26 mouse cellular contexts compared by ENCODE assay signal in genomic region chr7:5087886-5088285, GRCm38 (mm10). TPM values are rescaled to one million over a fixed set of nuclear protein-coding genes. Genes with fewer than 3 reads are reported as not detected.
A peak's percentile ranks its signal among the peaks of the same experiment; 100 is the strongest.
DNase-seq lines count a peak whose midpoint lies in the region; ATAC-seq and TF ChIP-seq lines count a peak whose summit lies in the region.
"Had no signal": no experiment of that assay in that cellular context is flagged by ENCODE, and none has a peak within 500 bp of the region (broad histone marks: within the 10 kb centered on the region; RNA-seq: fewer than 3 reads in every experiment).

No protein-coding gene starts in this region.

- H3K9ac ChIP-seq in kidney, embryonic 16.5 days (replicated peaks; ENCODE audit: low read length), result no peak overlapping the region
- H3K9ac ChIP-seq in forebrain, postnatal 0 days, result no peak overlapping the region
- H3K9ac ChIP-seq: liver, embryonic 12.5 days; lung, embryonic 14.5 days had no signal

- ATAC-seq in kidney, embryonic 16.5 days (ENCODE audit: low FRiP score, low TSS enrichment), result no peak
- no peak for ATAC-seq in forebrain, postnatal 0 days
- ATAC-seq: hindbrain, embryonic 16.5 days; liver, embryonic 12.5 days; midbrain, embryonic 16.5 days; Patski had no signal

- H3K27ac ChIP-seq in kidney, embryonic 16.5 days (ENCODE audit: low read length), result no peak overlapping the region
- H3K27ac ChIP-seq in forebrain, postnatal 0 days (ENCODE audit: low read depth, low read length), result no peak overlapping the region
- H3K27ac ChIP-seq: gastrocnemius, adult 2 months; liver, embryonic 12.5 days had no signal

- no peak for TF ChIP-seq CTCF in forebrain, postnatal 0 days (IDR thresholded peaks at IDR 0.05; ENCODE audit: low read depth)

- peak; percentile 4 for DNase-seq in cerebellum, adult 9-10 months
- no peak for DNase-seq in cerebellum, adult 8-10 months
- peak; percentile 59 to 70 for DNase-seq in kidney, adult 8-10 months
- DNase-seq in Muller cell, postnatal 12 days (ENCODE audit: inconsistent ontology term), result peak; percentile 18
- DNase-seq in large intestine, adult 2 months (ENCODE audit: low read depth, low spot score), result peak; percentile 87
- no peak for DNase-seq in forebrain, postnatal 0 days
- no peak for DNase-seq in spleen, postnatal 10 days (ENCODE audit: low spot score in 2 of 2)
- DNase-seq: adrenal gland, postnatal 10 days; cerebellum, postnatal 25 days; embryo, embryonic 11 days; gastrocnemius, adult 2 months; heart, postnatal 36 days; layer of hippocampus, postnatal 36 days; lung, embryonic 14.5 days; lung, postnatal 4 days; retina, postnatal 1 day; thymus, postnatal 14 days had no signal

- no peaks in the 10 kb centered on the region for H3K27me3 ChIP-seq in kidney, embryonic 16.5 days (ENCODE audit: insufficient read depth, low read length)
- H3K27me3 ChIP-seq in forebrain, postnatal 0 days (ENCODE audit: insufficient read depth, low read length), result no peaks in the 10 kb centered on the region
- H3K27me3 ChIP-seq: liver, embryonic 12.5 days; Patski had no signal

- no peaks in the 10 kb centered on the region for H3K9me3 ChIP-seq in kidney, embryonic 16.5 days (ENCODE audit: low read length)
- H3K9me3 ChIP-seq in forebrain, postnatal 0 days (ENCODE audit: low read length), result no peaks in the 10 kb centered on the region
- H3K9me3 ChIP-seq: liver, embryonic 12.5 days had no signal

- H3K4me2 ChIP-seq in kidney, embryonic 16.5 days (replicated peaks; ENCODE audit: low read depth, low read length), result no peak overlapping the region
- H3K4me2 ChIP-seq in forebrain, postnatal 0 days (ENCODE audit: low read depth), result no peak overlapping the region
- H3K4me2 ChIP-seq: liver, embryonic 12.5 days; lung, embryonic 14.5 days had no signal

- peaks cover 52% of the 10 kb centered on the region for H3K36me3 ChIP-seq in kidney, embryonic 16.5 days (ENCODE audit: insufficient read depth, low read length)
- peaks cover 38% of the 10 kb centered on the region for H3K36me3 ChIP-seq in forebrain, postnatal 0 days (ENCODE audit: insufficient read depth)

- H3K4me1 ChIP-seq in kidney, embryonic 16.5 days (ENCODE audit: insufficient read depth, low read length), result 0 out of 2 replicates have a peak, but pooled peaks cover 4% of the 10 kb centered on the region
- H3K4me1 ChIP-seq in forebrain, postnatal 0 days (ENCODE audit: insufficient read depth), result no peaks in the 10 kb centered on the region

- WGBS in kidney, embryonic 16.5 days, result 75% methylated on average over 4 of the region's 4 CpGs
- WGBS in large intestine, adult 2 months, result 23% methylated on average over 4 of the region's 4 CpGs
- 84% methylated on average over 4 of the region's 4 CpGs for WGBS in forebrain, postnatal 0 days

- H3K4me3 ChIP-seq in kidney, embryonic 16.5 days (ENCODE audit: low read length), result no peak overlapping the region
- no peak overlapping the region for H3K4me3 ChIP-seq in forebrain, postnatal 0 days (ENCODE audit: low read depth, low read length)
- H3K4me3 ChIP-seq: gastrocnemius, adult 2 months; liver, embryonic 12.5 days had no signal

RNA-seq across cellular contexts. Expression of gene Epn1, which starts 7.9 kb away (rescaled TPM):
- polyA plus RNA-seq in kidney, embryonic 16.5 days (2015; fragmentation: Nextera tagmentation; extraction: Ambion mirVana), result 64.9 and 66.6 TPM in 2 replicates
- 238 and 291 TPM in 2 replicates for polyA plus RNA-seq in large intestine, adult 2 months (2012; rRNA removed)
- total RNA-seq in forebrain, postnatal 0 days (2014; rRNA removed), result 341 and 347 TPM in 2 replicates
- 126 and 127 TPM in 2 replicates for polyA plus RNA-seq in forebrain, postnatal 0 days (2015; fragmentation: Nextera tagmentation; extraction: Ambion mirVana)

RNA-seq across cellular contexts. Expression of gene U2af2, which starts 25.9 kb away (rescaled TPM):
- 136 and 139 TPM in 2 replicates for polyA plus RNA-seq in kidney, embryonic 16.5 days (2015; fragmentation: Nextera tagmentation; extraction: Ambion mirVana)
- 150 and 173 TPM in 2 replicates for polyA plus RNA-seq in large intestine, adult 2 months (2012; rRNA removed)
- total RNA-seq in forebrain, postnatal 0 days (2014; rRNA removed), result 179 and 184 TPM in 2 replicates
- polyA plus RNA-seq in forebrain, postnatal 0 days (2015; fragmentation: Nextera tagmentation; extraction: Ambion mirVana), result 92.7 and 101 TPM in 2 replicates

RNA-seq across cellular contexts. Expression of gene Rfpl4, which starts 28.9 kb away (rescaled TPM):
- not detected in 2 replicates for polyA plus RNA-seq in kidney, embryonic 16.5 days (2015; fragmentation: Nextera tagmentation; extraction: Ambion mirVana)
- polyA plus RNA-seq in large intestine, adult 2 months (2012; rRNA removed), result not detected in 2 replicates
- total RNA-seq in forebrain, postnatal 0 days (2014; rRNA removed), result not detected in 2 replicates
- polyA plus RNA-seq in forebrain, postnatal 0 days (2015; fragmentation: Nextera tagmentation; extraction: Ambion mirVana), result not detected in 2 replicates
- total RNA-seq: adrenal gland, postnatal 10 days; gastrocnemius, adult 2 months; granulocyte monocyte progenitor cell, adult 5-6 weeks; heart, postnatal 36 days; layer of hippocampus, postnatal 36 days; left cerebral cortex, postnatal 25 days had no signal
- polyA plus RNA-seq: embryonic facial prominence, embryonic 14.5 days; heart, embryonic 14.5 days; hindbrain, embryonic 16.5 days; liver, embryonic 12.5 days; lung, embryonic 14.5 days; midbrain, embryonic 16.5 days; Patski had no signal

RNA-seq across cellular contexts. Expression of gene Zfp580, which starts 36.5 kb away (rescaled TPM):
- polyA plus RNA-seq in kidney, embryonic 16.5 days (2015; fragmentation: Nextera tagmentation; extraction: Ambion mirVana), result 35.0 and 44.0 TPM in 2 replicates
- polyA plus RNA-seq in large intestine, adult 2 months (2012; rRNA removed), result 5.2 and 6.3 TPM in 2 replicates
- 26.2 and 42.1 TPM in 2 replicates for total RNA-seq in forebrain, postnatal 0 days (2014; rRNA removed)
- polyA plus RNA-seq in forebrain, postnatal 0 days (2015; fragmentation: Nextera tagmentation; extraction: Ambion mirVana), result 132 and 135 TPM in 2 replicates

RNA-seq across cellular contexts. Expression of gene Rasl2-9, which starts 37.9 kb away (rescaled TPM):
- 0.23 and 0.69 TPM in 2 replicates for polyA plus RNA-seq in kidney, embryonic 16.5 days (2015; fragmentation: Nextera tagmentation; extraction: Ambion mirVana)
- 0.42 and 0.48 TPM in 2 replicates for polyA plus RNA-seq in large intestine, adult 2 months (2012; rRNA removed)
- total RNA-seq in forebrain, postnatal 0 days (2014; rRNA removed), result 0.15 and 0.24 TPM in 2 replicates
- polyA plus RNA-seq in forebrain, postnatal 0 days (2015; fragmentation: Nextera tagmentation; extraction: Ambion mirVana), result 0.47 and 0.65 TPM in 2 replicates
- total RNA-seq: granulocyte monocyte progenitor cell, adult 5-6 weeks; layer of hippocampus, postnatal 36 days; left cerebral cortex, postnatal 25 days had no signal

Comparison
In these comparisons a context has a peak if more than half of its experiments do, and no peak if none do; other contexts are left out.
1. DNase-seq: peak in cerebellum, adult 9-10 months (single experiment), kidney, adult 8-10 months (2 of 2), Muller cell, postnatal 12 days (single experiment) and large intestine, adult 2 months (single experiment); none in cerebellum, adult 8-10 months (single experiment), forebrain, postnatal 0 days (single experiment) and spleen, postnatal 10 days (0 of 2).